Comparison of ENCODE assay signal across 10 mouse cellular contexts in genomic region chr14:105779349-105779748, GRCm38 (mm10).
DNase-seq lines count a peak whose midpoint lies in the region; ATAC-seq and TF ChIP-seq lines count a peak whose summit lies in the region.
"Had no signal": no experiment of that assay in that cellular context is flagged by ENCODE, and none has a peak within 500 bp of the region (broad histone marks: within the 10 kb centered on the region; RNA-seq: fewer than 3 reads in every experiment).

No protein-coding gene starts in this region.

- no peaks in the 10 kb centered on the region for H3K36me3 ChIP-seq in forebrain, postnatal 0 days (ENCODE audit: insufficient read depth)
- H3K36me3 ChIP-seq in forebrain, embryonic 15.5 days: no peaks in the 10 kb centered on the region
- no peaks in the 10 kb centered on the region for H3K36me3 ChIP-seq in hindbrain, embryonic 16.5 days (ENCODE audit: control insufficient read depth, insufficient read depth, low read length)
- H3K36me3 ChIP-seq: embryonic facial prominence, embryonic 13.5 days; liver, embryonic 13.5 days had no signal

- no peak for TF ChIP-seq CTCF in forebrain, postnatal 0 days (IDR thresholded peaks at IDR 0.05; ENCODE audit: low read depth)

- H3K4me2 ChIP-seq in forebrain, postnatal 0 days (ENCODE audit: low read depth): no peak overlapping the region
- no peak overlapping the region for H3K4me2 ChIP-seq in forebrain, embryonic 15.5 days (replicated peaks)
- H3K4me2 ChIP-seq in hindbrain, embryonic 16.5 days (ENCODE audit: low read length): no peak overlapping the region
- H3K4me2 ChIP-seq: embryonic facial prominence, embryonic 13.5 days; liver, embryonic 13.5 days had no signal

- H3K4me3 ChIP-seq in forebrain, postnatal 0 days (ENCODE audit: low read depth, low read length): no peak overlapping the region
- H3K4me3 ChIP-seq in forebrain, embryonic 15.5 days: no peak overlapping the region
- no peak overlapping the region for H3K4me3 ChIP-seq in hindbrain, embryonic 16.5 days (ENCODE audit: low read length)
- H3K4me3 ChIP-seq: embryonic facial prominence, embryonic 13.5 days; liver, embryonic 13.5 days had no signal

- ATAC-seq in forebrain, postnatal 0 days: no peak
- no peak for ATAC-seq in forebrain, embryonic 15.5 days (replicated peaks)
- no peak for ATAC-seq in hindbrain, embryonic 16.5 days

- no peaks in the 10 kb centered on the region for H3K9me3 ChIP-seq in forebrain, postnatal 0 days (ENCODE audit: low read length)
- no peaks in the 10 kb centered on the region for H3K9me3 ChIP-seq in forebrain, embryonic 15.5 days
- no peaks in the 10 kb centered on the region for H3K9me3 ChIP-seq in hindbrain, embryonic 16.5 days (ENCODE audit: control insufficient read depth, low read length)
- H3K9me3 ChIP-seq: embryonic facial prominence, embryonic 13.5 days; liver, embryonic 13.5 days had no signal

- H3K27ac ChIP-seq in forebrain, postnatal 0 days (ENCODE audit: low read depth, low read length): no peak overlapping the region
- H3K27ac ChIP-seq in forebrain, embryonic 15.5 days (replicated peaks): no peak overlapping the region
- no peak overlapping the region for H3K27ac ChIP-seq in hindbrain, embryonic 16.5 days (ENCODE audit: low read depth, low read length)
- H3K27ac ChIP-seq: embryonic facial prominence, embryonic 13.5 days; liver, embryonic 13.5 days had no signal

- H3K27me3 ChIP-seq in forebrain, postnatal 0 days (ENCODE audit: insufficient read depth, low read length): no peaks in the 10 kb centered on the region
- H3K27me3 ChIP-seq in forebrain, embryonic 15.5 days: no peaks in the 10 kb centered on the region
- H3K27me3 ChIP-seq in hindbrain, embryonic 16.5 days (replicated peaks; ENCODE audit: control insufficient read depth, insufficient read depth, low read length): no peaks in the 10 kb centered on the region
- H3K27me3 ChIP-seq: embryonic facial prominence, embryonic 13.5 days; liver, embryonic 13.5 days had no signal

- peak; percentile 24 for DNase-seq in forebrain, postnatal 0 days
- peak; percentile 96 for DNase-seq in adipocyte (ENCODE audit: low spot score)
- DNase-seq in frontal cortex, postnatal 14 days (ENCODE audit: low spot score in 2 of 2): peak; percentile 24 to 29
- DNase-seq in kidney, postnatal 36 days: peak; percentile 70 to 89
- peak; percentile 76 for DNase-seq in lung, postnatal 14 days
- no peak for DNase-seq in thymus, postnatal 36 days
- DNase-seq: liver, embryonic 13.5 days had no signal

- H3K4me1 ChIP-seq in forebrain, postnatal 0 days (ENCODE audit: insufficient read depth): no peaks in the 10 kb centered on the region
- H3K4me1 ChIP-seq in forebrain, embryonic 15.5 days: no peaks in the 10 kb centered on the region
- no peaks in the 10 kb centered on the region for H3K4me1 ChIP-seq in hindbrain, embryonic 16.5 days (ENCODE audit: control insufficient read depth, insufficient read depth, low read depth, low read length)
- H3K4me1 ChIP-seq: embryonic facial prominence, embryonic 13.5 days; liver, embryonic 13.5 days had no signal

- H3K9ac ChIP-seq in forebrain, postnatal 0 days: no peak overlapping the region
- no peak overlapping the region for H3K9ac ChIP-seq in forebrain, embryonic 15.5 days (replicated peaks)
- no peak overlapping the region for H3K9ac ChIP-seq in hindbrain, embryonic 16.5 days (ENCODE audit: low read depth, low read length)
- H3K9ac ChIP-seq: embryonic facial prominence, embryonic 13.5 days; liver, embryonic 13.5 days had no signal

- WGBS in forebrain, postnatal 0 days: 32% methylated on average over 4 of the region's 4 CpGs
- WGBS in forebrain, embryonic 15.5 days: 51% methylated on average over 4 of the region's 4 CpGs
- WGBS in hindbrain, embryonic 16.5 days: 68% methylated on average over 4 of the region's 4 CpGs

Comparison
In these comparisons a context has a peak if more than half of its experiments do, and no peak if none do; other contexts are left out.
1. DNase-seq: peak in forebrain, postnatal 0 days (single experiment), adipocyte (single experiment), frontal cortex, postnatal 14 days (2 of 2), kidney, postnatal 36 days (2 of 2) and lung, postnatal 14 days (single experiment); none in thymus, postnatal 36 days (0 of 2).